Mouse (Mus musculus) ES-E14 (cell line): ENCODE results near the gene Bach2.

ENCODE experiments used
- HCFC1 ChIP-seq: IDR thresholded peaks from 2 replicates; pipeline ENCODE4 v1.6.1; 2012; ENCODE audit warnings: low read length, inconsistent platforms, borderline replicate concordance; ENCODE audit not compliant: insufficient read depth
- MAFK ChIP-seq: IDR thresholded peaks from 2 replicates; pipeline ENCODE4 v1.6.1; 2014; ENCODE audit warnings: mild to moderate bottlenecking, low read depth, low read length, inconsistent platforms; ENCODE audit not compliant: insufficient read depth

DNA sequence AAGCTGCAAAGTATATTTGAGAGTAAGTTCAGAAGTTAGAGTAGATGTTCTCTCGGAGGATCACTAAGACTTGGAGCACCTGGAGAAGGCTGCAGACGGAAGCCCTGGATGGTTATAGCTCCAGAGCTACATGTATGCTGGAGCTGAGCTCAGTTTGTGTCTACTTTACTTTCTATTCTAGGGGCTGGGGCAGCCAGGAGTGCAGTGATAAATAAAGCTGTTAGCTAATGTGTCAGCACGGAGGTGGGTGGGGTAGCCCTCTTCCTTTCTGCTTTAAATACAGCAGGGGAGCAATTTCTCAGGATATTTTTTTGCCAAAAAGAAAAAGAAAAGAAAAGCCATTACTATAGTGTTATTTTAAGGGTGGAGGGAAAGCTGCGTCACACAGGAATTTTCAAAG lies 98.0 kb downstream of the Bach2 start:
- TF ChIP-seq MAFK: no peak
- TF ChIP-seq HCFC1: no peak
